Mouse (Mus musculus) liver, adult 2 months (tissue): ENCODE results near the gene Xpnpep1. TPM values are rescaled to one million over a fixed set of nuclear protein-coding genes. Genes with fewer than 3 reads are reported as not detected.

Experiments used
- DNase-seq: peaks from one replicate; pipeline ENCODE4 v3.0.0-alpha.2; 2011; ENCODE audit warnings: low read depth, low spot score; ENCODE audit errors: extremely low read depth
- H3K27ac ChIP-seq: fragments of 200-500 bp; replicated peaks from 2 replicates; pipeline ENCODE4 v1.5.1; 2012; ENCODE audit warnings: low read depth, mild to moderate bottlenecking, control low read depth, inconsistent platforms, low read length; ENCODE audit not compliant: insufficient read depth
- H3K27me3 ChIP-seq: fragments of 200-500 bp; 2 replicates; pipeline ENCODE4 v1.6.1; 2012; ENCODE audit warnings: mild to moderate bottlenecking, moderate library complexity, low read length, inconsistent platforms; ENCODE audit not compliant: control insufficient read depth, insufficient read depth
- H3K36me3 ChIP-seq: fragments of 200-500 bp; 2 replicates; pipeline ENCODE4 v1.6.1; 2012; ENCODE audit warnings: low read length, inconsistent platforms; ENCODE audit not compliant: control insufficient read depth, insufficient read depth
- H3K4me1 ChIP-seq: fragments of 200-500 bp; 2 replicates; pipeline ENCODE4 v1.6.1; 2011; ENCODE audit warnings: low read length; ENCODE audit not compliant: control insufficient read depth, insufficient read depth
- H3K4me3 ChIP-seq: fragments of 200-500 bp; 2 replicates; pipeline ENCODE4 v1.5.1; 2011; ENCODE audit warnings: low read depth, mild to moderate bottlenecking, control low read depth, low read length, moderate library complexity; ENCODE audit not compliant: insufficient read depth
- H3K79me2 ChIP-seq: fragments of 200-500 bp; 2 replicates; pipeline ENCODE4 v1.6.1; 2012; ENCODE audit warnings: inconsistent platforms, mild to moderate bottlenecking, low read length, moderate library complexity; ENCODE audit not compliant: control insufficient read depth, insufficient read depth
- H3K9ac ChIP-seq: fragments of 200-500 bp; 2 replicates; pipeline ENCODE4 v1.6.1; 2012; ENCODE audit warnings: low read depth, mild to moderate bottlenecking, control low read depth, inconsistent platforms, low read length
- CTCF ChIP-seq: fragments of 200-500 bp; IDR thresholded peaks from 2 replicates; pipeline ENCODE4 v1.5.1; 2011; ENCODE audit warnings: low read depth, low read length, control low read depth
- POLR2A ChIP-seq: fragments of 200-500 bp; IDR thresholded peaks from 2 replicates; pipeline ENCODE4 v1.6.1; 2011; ENCODE audit warnings: low read length, control low read depth; ENCODE audit not compliant: insufficient read depth; ENCODE audit errors: extremely low read depth
- WGBS: fragments of 180-500 bp; shearing (Covaris S2); methylation state at CpG from one replicate; pipeline ENCODE4 v1.1.7; 2018; 5-methylcytosine and 5-hydroxymethylcytosine counted together
- polyA plus RNA-seq: library from polyadenylated mRNA; depleted of rRNA; stranded (reverse); fragments of >200 nt; gene quantifications from 2 replicates; pipeline ENCODE4 v1.2.3, GENCODE M21; 2012
- total RNA-seq: library from RNA; depleted of rRNA; stranded (reverse); fragments of >200 nt; gene quantifications from 2 replicates; pipeline ENCODE4 v1.2.3, GENCODE M21; 2014

Gene Xpnpep1
- total and polyA plus RNA-seq, 2 experiments: 37.1 to 38.3 TPM

GRCm38 (mm10) chr19:53028216-53028615 lies 11.8 kb downstream of the Xpnpep1 start:
- H3K4me1 ChIP-seq: peaks cover 12% of the 10 kb centered on the region
- no peak; the same call in 1 of the 2 replicates for TF ChIP-seq CTCF
- no peak for TF ChIP-seq POLR2A
- peaks cover 9% of the 10 kb centered on the region for H3K79me2 ChIP-seq
- H3K9ac ChIP-seq: no peak overlapping the region
- 41% methylated on average over 12 of the region's 12 CpGs for WGBS
- no peak overlapping the region for H3K4me3 ChIP-seq
- no peak overlapping the region for H3K27ac ChIP-seq
- peaks cover 2% of the 10 kb centered on the region; the same call in 1 of the 2 replicates for H3K36me3 ChIP-seq
- no peaks in the 10 kb centered on the region for H3K27me3 ChIP-seq
- DNase-seq: peak; percentile 54

GRCm38 (mm10) chr19:53023189-53023588 lies 16.8 kb downstream of the Xpnpep1 start:
- 88% methylated on average over 10 of the region's 10 CpGs for WGBS
- Histone ChIP-seq H3K4me1 (peaks cover 3% of the 10 kb centered on the region), H3K79me2 (peaks cover 9% of the 10 kb centered on the region), H3K4me3 (no peak overlapping the region), H3K36me3 (peaks cover 2% of the 10 kb centered on the region; the same call in 1 of the 2 replicates), H3K27ac (no peak overlapping the region), H3K27me3 (no peaks in the 10 kb centered on the region), H3K9ac (no peak overlapping the region)
- TF ChIP-seq CTCF (no peak), POLR2A (no peak)
- no peak for DNase-seq

- no peak overlapping the region for H3K9ac ChIP-seq
- no peak for DNase-seq
- H3K4me3 ChIP-seq: no peak overlapping the region
- H3K79me2 ChIP-seq: peaks cover 8% of the 10 kb centered on the region
- no peaks in the 10 kb centered on the region for H3K27me3 ChIP-seq
- H3K4me1 ChIP-seq: peaks cover 2% of the 10 kb centered on the region; the same call in 1 of the 2 replicates
- peaks cover 2% of the 10 kb centered on the region; the same call in 1 of the 2 replicates for H3K36me3 ChIP-seq
- WGBS: 79% methylated on average over 8 of the region's 8 CpGs
- TF ChIP-seq CTCF: no peak
- TF ChIP-seq POLR2A: no peak
- H3K27ac ChIP-seq: no peak overlapping the region
Observed at GRCm38 (mm10) chr19:53022037-53022614, 17.9 kb downstream of the Xpnpep1 start.

- H3K36me3 ChIP-seq: peaks cover 2% of the 10 kb centered on the region; the same call in 1 of the 2 replicates
Observed at GRCm38 (mm10) chr19:53021537-53021936, 18.5 kb downstream of the Xpnpep1 start.

GRCm38 (mm10) chr19:53019716-53020463 lies 20.1 kb downstream of the Xpnpep1 start:
- Histone ChIP-seq H3K27ac (no peak overlapping the region), H3K9ac (no peak overlapping the region), H3K36me3 (peaks cover 2% of the 10 kb centered on the region; the same call in 1 of the 2 replicates), H3K4me1 (peaks cover 2% of the 10 kb centered on the region; the same call in 1 of the 2 replicates), H3K4me3 (no peak overlapping the region), H3K27me3 (no peaks in the 10 kb centered on the region), H3K79me2 (no peaks in the 10 kb centered on the region; the same call in 1 of the 2 replicates)
- 66% methylated on average over 13 of the region's 13 CpGs for WGBS
- TF ChIP-seq POLR2A (no peak), CTCF (peak; percentile 58)
- no peak for DNase-seq

More at GRCm38 (mm10) chr19:53021537-53021936, 18.5 kb downstream of the Xpnpep1 start:
- no peak for TF ChIP-seq POLR2A
- TF ChIP-seq CTCF: no peak
- no peak overlapping the region for H3K4me3 ChIP-seq
- H3K79me2 ChIP-seq: peaks cover 4% of the 10 kb centered on the region; the same call in 1 of the 2 replicates
- H3K27ac ChIP-seq: no peak overlapping the region
- 89% methylated on average over 10 of the region's 10 CpGs for WGBS
- H3K9ac ChIP-seq: no peak overlapping the region
- H3K27me3 ChIP-seq: no peaks in the 10 kb centered on the region
- peaks cover 2% of the 10 kb centered on the region; the same call in 1 of the 2 replicates for H3K4me1 ChIP-seq
- DNase-seq: no peak
